Mouse (Mus musculus): ENCODE measurements around the gene Gm26602. TPM values are rescaled to one million over a fixed set of nuclear protein-coding genes. Genes with fewer than 3 reads are reported as not detected.
"Not testable (repeated sequence)": the region's sequence is repeated elsewhere in the genome, so short reads cannot be mapped to it uniquely, and the experiment has no call there.

The Gm26602 gene
- total RNA-seq, 2 experiments from 2014 or later: not detected

GRCm38 (mm10) chr10:79946752-79947322 lies 36.2 kb downstream of the Gm26602 start:
- no peak for DNase-seq (ENCODE audit: low spot score in 2 of 2)
- intact Hi-C loops (cut with DNase I): no loop called here

GRCm38 (mm10) chr10:79947502-79947901 lies 36.8 kb downstream of the Gm26602 start:
- no peak for DNase-seq (ENCODE audit: low spot score in 2 of 2)
- intact Hi-C loops (cut with DNase I): no loop called here

- intact Hi-C loops (cut with DNase I): no loop called here
- no peak for DNase-seq (ENCODE audit: low spot score in 2 of 2)
These were observed 39.2 kb downstream of the Gm26602 start for GRCm38 (mm10) chr10:79949873-79950272.

- intact Hi-C loops (cut with DNase I): no loop called here
- no peak for DNase-seq (ENCODE audit: low spot score in 2 of 2)
These were observed 40.0 kb downstream of the Gm26602 start for GRCm38 (mm10) chr10:79950661-79951060.

GRCm38 (mm10) chr10:79953946-79954345 lies 43.3 kb downstream of the Gm26602 start:
- no peak for DNase-seq (ENCODE audit: low spot score in 2 of 2)
- intact Hi-C loops (cut with DNase I): loop anchor here (2.0 kb wide), 1 partner anchor 29 kb away; no protein-coding TSS in a partner anchor

GRCm38 (mm10) chr10:79955691-79956090 lies 45.0 kb downstream of the Gm26602 start:
- no peak for DNase-seq (ENCODE audit: low spot score in 2 of 2)
- intact Hi-C loops (cut with DNase I): loop anchor here (2.0 kb wide), 1 partner anchor 31 kb away; no protein-coding TSS in a partner anchor

GRCm38 (mm10) chr10:79956643-79957154 lies 46.0 kb downstream of the Gm26602 start:
- DNase-seq (ENCODE audit: low spot score in 2 of 2): no peak
- intact Hi-C loops (cut with DNase I): no loop called here

GRCm38 (mm10) chr10:79958140-79958816 lies 47.6 kb downstream of the Gm26602 start:
- intact Hi-C loops (cut with DNase I): loop anchor here (1.0 to 2.0 kb wide), 3 partner anchors 33 to 123 kb away; no protein-coding TSS in a partner anchor
- DNase-seq (ENCODE audit: low spot score in 2 of 2): peak; percentile 66 to 72

- intact Hi-C loops (cut with DNase I): loop anchor here (2.0 kb wide), 2 partner anchors 77 to 125 kb away; no protein-coding TSS in a partner anchor
- not testable (repeated sequence) for DNase-seq (ENCODE audit: low spot score in 2 of 2)
These were observed 48.8 kb downstream of the Gm26602 start for GRCm38 (mm10) chr10:79959412-79959811.

- DNase-seq (ENCODE audit: low spot score in 2 of 2): peak; percentile 99 to 100
- intact Hi-C loops (cut with DNase I): loop anchor here (2.0 kb wide), 2 partner anchors 77 to 125 kb away; no protein-coding TSS in a partner anchor
These were observed 49.4 kb downstream of the Gm26602 start, which contains the start of gene Wdr18 for GRCm38 (mm10) chr10:79959847-79960601. Gene Wdr18, plus strand, starts transcription at chr10:79960152.

Small RNA genes lying within 50 kb of the gene (microRNA-seq; reads per million reads assigned to microRNA genes)
- gene Mir6910: 0 reads per million in 2 experiments

Other genes starting within 250 kb of the Gm26602 start
- under 1 TPM in 1 of 2 experiments, not detected in 1; 0.23 TPM for gene Madcam1, start 246.3 kb upstream of the Gm26602 start, total RNA-seq (2021)
- gene Tpgs1, start 241.5 kb upstream of the Gm26602 start, total RNA-seq (2021): 10 to 100 TPM; 71.9 to 77.9 TPM
- 10 to 100 TPM; 64.2 to 70.3 TPM for gene Cdc34, start 228.7 kb upstream of the Gm26602 start, total RNA-seq (2021)
- 1 to 10 TPM in 1 of 2 experiments, under 1 TPM in 1; 0.81 to 1.6 TPM for gene Gzmm, start 221.8 kb upstream of the Gm26602 start, total RNA-seq (2021)
- gene Bsg, start 206.4 kb upstream of the Gm26602 start, total RNA-seq (2021): 100 to 1,000 TPM; 785 to 820 TPM
- gene Hcn2, start 194.2 kb upstream of the Gm26602 start, total RNA-seq (2021): 10 to 100 TPM; 93.4 to 99.2 TPM
- 10 to 100 TPM; 43.8 to 45.4 TPM for gene Polrmt, start 164.3 kb upstream of the Gm26602 start, total RNA-seq (2021)
- gene Fgf22, start 155.8 kb upstream of the Gm26602 start, total RNA-seq (2021): 1 to 10 TPM; 1.4 to 2.1 TPM
- gene Rnf126, start 143.9 kb upstream of the Gm26602 start, total RNA-seq (2021): 10 to 100 TPM; 95.4 to 97.1 TPM
- gene Fstl3, start 133.6 kb upstream of the Gm26602 start, total RNA-seq (2021): 1 to 10 TPM; 1.7 to 2.2 TPM
- gene Prss57, start 119.9 kb upstream of the Gm26602 start, total RNA-seq (2021): 1 to 10 TPM in 1 of 2 experiments, under 1 TPM in 1; 0.17 to 1.1 TPM
- 100 to 1,000 TPM; 398 to 410 TPM for gene Palm, start 117.3 kb upstream of the Gm26602 start, total RNA-seq (2021)
- under 1 TPM; 0.59 to 0.72 TPM for gene Misp, start 89.9 kb upstream of the Gm26602 start, total RNA-seq (2021)
- 10 to 100 TPM; 52.1 to 61.1 TPM for gene Ptbp1, start 56.4 kb upstream of the Gm26602 start, total RNA-seq (2021)
- 1 to 10 TPM; 2.3 to 3.1 TPM for gene Prtn3, start 36.4 kb upstream of the Gm26602 start, total RNA-seq (2021)
- 10 to 100 TPM; 68.3 to 71.2 TPM for gene Plppr3, start 36.2 kb upstream of the Gm26602 start, total RNA-seq (2021)
- not detected for gene Elane, start 24.6 kb upstream of the Gm26602 start, total RNA-seq (2021)
- gene Cfd, start 20.0 kb upstream of the Gm26602 start, total RNA-seq (2021): not detected
- gene Med16, start 1.9 kb upstream of the Gm26602 start, total RNA-seq (2021): 10 to 100 TPM; 55.0 to 66.5 TPM
- gene Kiss1r, start 6.1 kb downstream of the Gm26602 start, total RNA-seq (2021): 1 to 10 TPM; 5.7 to 7.6 TPM
- 100 to 1,000 TPM; 438 to 440 TPM for gene R3hdm4, start 10.4 kb downstream of the Gm26602 start, total RNA-seq (2021)
- 1 to 10 TPM; 5.4 to 7.0 TPM for gene Arid3a, start 16.2 kb downstream of the Gm26602 start, total RNA-seq (2021)
- gene Wdr18, start 49.3 kb downstream of the Gm26602 start, total RNA-seq (2021): 10 to 100 TPM; 45.3 to 46.5 TPM
- under 1 TPM; 0.21 to 0.40 TPM for gene Grin3b, start 59.9 kb downstream of the Gm26602 start, total RNA-seq (2021)
- gene Tmem259, start 73.5 kb downstream of the Gm26602 start, total RNA-seq (2021): 100 to 1,000 TPM; 140 to 152 TPM
- 10 to 100 TPM in 1 of 2 experiments, 1 to 10 TPM in 1; 9.5 to 11.9 TPM for gene Cnn2, start 77.7 kb downstream of the Gm26602 start, total RNA-seq (2021)
- 10 to 100 TPM; 10.9 TPM for gene Abca7, start 85.6 kb downstream of the Gm26602 start, total RNA-seq (2021)
- gene Arhgap45, start 105.8 kb downstream of the Gm26602 start, total RNA-seq (2021): 1 to 10 TPM; 3.3 to 4.0 TPM
- 10 to 100 TPM; 66.9 to 68.9 TPM for gene Polr2e, start 128.9 kb downstream of the Gm26602 start, total RNA-seq (2021)
- 100 to 1,000 TPM; 462 to 482 TPM for gene Gpx4, start 136.3 kb downstream of the Gm26602 start, total RNA-seq (2021)
- gene Sbno2, start 194.7 kb downstream of the Gm26602 start, total RNA-seq (2021): 10 to 100 TPM; 19.2 to 19.3 TPM
- gene Stk11, start 204.9 kb downstream of the Gm26602 start, total RNA-seq (2021): 10 to 100 TPM; 86.2 to 90.8 TPM
- 100 to 1,000 TPM; 403 to 424 TPM for gene Atp5d, start 227.8 kb downstream of the Gm26602 start, total RNA-seq (2021)
- 100 to 1,000 TPM; 437 to 473 TPM for gene Cbarp, start 230.0 kb downstream of the Gm26602 start, total RNA-seq (2021)
- 10 to 100 TPM; 94.0 to 96.3 TPM for gene Midn, start 237.4 kb downstream of the Gm26602 start, total RNA-seq (2021)